Mouse (Mus musculus): Measurements from ENCODE around the gene Lrif1. TPM values are rescaled to one million over a fixed set of nuclear protein-coding genes. Genes with fewer than 3 reads are reported as not detected.

Lrif1 gene
- polyA plus RNA-seq (2015; fragmentation: Nextera tagmentation; extraction: Ambion mirVana): 14.6 and 15.9 TPM in 2 replicates

GRCm38 (mm10) chr3:106684830-106685229, at the start of gene Lrif1:
Lrif1 (plus strand) TSS chr3:106684987.

Other genes starting within 250 kb of the Lrif1 start
- 0.60 and 0.67 TPM in 2 replicates for gene Dennd2d, start 202.6 kb upstream of the Lrif1 start, polyA plus RNA-seq (2015; fragmentation: Nextera tagmentation; extraction: Ambion mirVana)
- gene Dram2, start 137.2 kb upstream of the Lrif1 start, polyA plus RNA-seq (2015; fragmentation: Nextera tagmentation; extraction: Ambion mirVana): 66.3 and 68.0 TPM in 2 replicates
- gene Cept1, start 137.2 kb upstream of the Lrif1 start, polyA plus RNA-seq (2015; fragmentation: Nextera tagmentation; extraction: Ambion mirVana): 39.9 and 42.3 TPM in 2 replicates
- 10.0 and 10.7 TPM in 2 replicates for gene Cd53, start 105.2 kb downstream of the Lrif1 start, polyA plus RNA-seq (2015; fragmentation: Nextera tagmentation; extraction: Ambion mirVana)
- gene Olfr266, start 141.3 kb downstream of the Lrif1 start, polyA plus RNA-seq (2015; fragmentation: Nextera tagmentation; extraction: Ambion mirVana): not detected in 2 replicates

Measured in neural tube, postnatal 0 days (tissue).